Mouse (Mus musculus): Measurements from ENCODE around the gene Klhl35. TPM values are rescaled to one million over a fixed set of nuclear protein-coding genes. Genes with fewer than 3 reads are reported as not detected.

Gene Klhl35
- total and polyA plus RNA-seq, 3 experiments: 0.04 TPM; not detected in 2

- no peak for TF ChIP-seq E2F4 (IDR thresholded peaks at IDR 0.05; ENCODE audit: borderline replicate concordance, low read depth, low read length)
- TF ChIP-seq HCFC1 (IDR thresholded peaks at IDR 0.05; ENCODE audit: low read depth, low read length): no peak
- TF ChIP-seq ETS1 (IDR thresholded peaks at IDR 0.05; ENCODE audit: low read depth, low read length): no peak
- TF ChIP-seq NRF1 (IDR thresholded peaks at IDR 0.05; ENCODE audit: insufficient read depth, low read depth, low read length, poor library complexity, severe bottlenecking): no peak
- TF ChIP-seq ZMIZ1 (IDR thresholded peaks at IDR 0.05; ENCODE audit: low read depth, low read length): no peak
- no peak for TF ChIP-seq RCOR1 (IDR thresholded peaks at IDR 0.05; ENCODE audit: low read depth, low read length)
- no peak for TF ChIP-seq KAT2A (conservative IDR thresholded peaks at IDR 0.05; ENCODE audit: low read depth, low read length)
- TF ChIP-seq GATA1 (IDR thresholded peaks at IDR 0.05; ENCODE audit: low read depth, low read length): no peak
- no peak for TF ChIP-seq ELF1 (IDR thresholded peaks at IDR 0.05; ENCODE audit: low read depth, low read length)
- TF ChIP-seq RAD21 (IDR thresholded peaks at IDR 0.05; ENCODE audit: low read depth, low read length): no peak
- no peak for TF ChIP-seq ZKSCAN1 (IDR thresholded peaks at IDR 0.05; ENCODE audit: low read depth, low read length)
- TF ChIP-seq BHLHE40 (IDR thresholded peaks at IDR 0.05; ENCODE audit: borderline replicate concordance, low read depth, low read length): no peak
- TF ChIP-seq MAX (IDR thresholded peaks at IDR 0.05; ENCODE audit: low read length): no peak
- TF ChIP-seq MEF2A (IDR thresholded peaks at IDR 0.05; ENCODE audit: extremely low read depth, insufficient replicate concordance, low read depth, low read length, poor library complexity, severe bottlenecking): no peak
- TF ChIP-seq CTCF (IDR thresholded peaks at IDR 0.05 in 2 of 3, conservative IDR thresholded peaks at IDR 0.05 in 1 of 3; ENCODE audit: control insufficient read depth in 1 of 3, insufficient read depth in 1 of 3, low read depth in 2 of 3, low read length in 3 of 3, poor library complexity in 1 of 3, severe bottlenecking in 1 of 3): no peak
- TF ChIP-seq CHD2 (IDR thresholded peaks at IDR 0.05; ENCODE audit: low read length): no peak
- TF ChIP-seq MAZ (IDR thresholded peaks at IDR 0.05; ENCODE audit: low read depth, low read length): no peak
- no peak for TF ChIP-seq TCF12 (IDR thresholded peaks at IDR 0.05; ENCODE audit: low read depth, low read length)
- TF ChIP-seq ZNF384 (IDR thresholded peaks at IDR 0.05; ENCODE audit: low read depth, low read length): no peak
- Histone ChIP-seq H3K79me2 (ENCODE audit: control insufficient read depth, insufficient read depth, low read length, poor library complexity) (no peaks in the 10 kb centered on the region), H3K4me1 (ENCODE audit: control insufficient read depth in 1 of 2, insufficient read depth in 2 of 2, low read length in 2 of 2) (peaks cover 5 to 17% of the 10 kb centered on the region in 2 experiments), H3K36me3 (ENCODE audit: control insufficient read depth in 1 of 2, insufficient read depth in 2 of 2, low read length in 2 of 2) (peaks cover 0 to 19% of the 10 kb centered on the region in 2 experiments; a peak in 2 of 4 replicates), H3K9ac (ENCODE audit: control insufficient read depth, low read depth, low read length, poor library complexity, severe bottlenecking) (no peak overlapping the region), H3K27me3 (ENCODE audit: control insufficient read depth in 1 of 2, insufficient read depth in 2 of 2, low read length in 2 of 2) (no peaks in the 10 kb centered on the region), H3K9me3 (replicated peaks; ENCODE audit: insufficient read depth, low read length) (no peaks in the 10 kb centered on the region), H3K27ac (ENCODE audit: control insufficient read depth, low read depth, low read length) (no peak overlapping the region), H3K4me3 (ENCODE audit: control insufficient read depth in 1 of 2, insufficient read depth in 1 of 2, low read depth in 2 of 2, low read length in 2 of 2) (no peak overlapping the region)
- DNase-seq (ENCODE audit: low read depth, low spot score): peak; percentile 38
These were observed 8.0 kb downstream of the Klhl35 start for GRCm38 (mm10) chr7:99473638-99474407.
